Mouse (Mus musculus) cortical plate, adult 2 months (tissue): Measurements from ENCODE around the gene Arl2bp.

Experiments used
- CTCF ChIP-seq: fragments of 200-500 bp; IDR thresholded peaks from 2 replicates; pipeline ENCODE4 v1.5.1; 2011; ENCODE audit warnings: mild to moderate bottlenecking, control low read depth, low read length; ENCODE audit not compliant: insufficient read depth; ENCODE audit errors: extremely low read depth
- POLR2A ChIP-seq: fragments of 200-500 bp; IDR thresholded peaks from 2 replicates; pipeline ENCODE4 v1.6.1; 2011; ENCODE audit warnings: mild to moderate bottlenecking, low read length, control low read depth; ENCODE audit not compliant: insufficient read depth; ENCODE audit errors: extremely low read depth

GRCm38 (mm10) chr8:94684287-94684686 is 17.9 kb downstream of the Arl2bp start:
- TF ChIP-seq CTCF (no peak), POLR2A (no peak)
